Mouse (Mus musculus) activated CD4-positive, CD25-positive, alpha-beta regulatory T cell, adult 4 months (primary cell): ENCODE results near the gene St6galnac3. TPM values are rescaled to one million over a fixed set of nuclear protein-coding genes. Genes with fewer than 3 reads are reported as not detected.

Experiments used
- ATAC-seq: one replicate; pipeline ENCODE4 v1.8.0; 2017
- polyA plus RNA-seq, 2 experiments: library from polyadenylated mRNA; unstranded; fragments of 100-300 nt; shearing (Covaris generic); gene quantifications; one replicate each; pipeline ENCODE4 v1.2.1; 2017

St6galnac3 gene
- polyA plus RNA-seq, 2 experiments from 2014 or later: 29.1 to 52.4 TPM

DNA sequence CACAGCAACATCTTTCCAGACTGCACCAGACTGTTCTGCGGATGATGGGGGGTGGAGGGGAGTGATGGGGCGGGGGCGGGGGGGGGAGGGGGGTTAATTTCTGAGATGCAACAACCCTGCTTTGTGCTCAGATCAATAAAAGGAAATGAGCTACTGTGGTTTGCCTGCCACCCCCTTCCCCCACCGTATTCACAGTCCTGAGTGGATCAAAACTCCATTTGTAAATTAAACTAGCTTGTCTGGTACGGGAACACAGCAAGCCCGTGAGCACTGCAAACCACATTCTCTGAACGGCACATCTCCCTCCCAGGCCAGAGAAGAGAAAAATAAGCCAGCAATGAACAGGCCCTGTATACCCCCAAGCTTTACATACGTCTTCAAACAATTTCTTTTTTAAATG is 76.3 kb downstream of the St6galnac3 start:
- ATAC-seq: no peak

DNA sequence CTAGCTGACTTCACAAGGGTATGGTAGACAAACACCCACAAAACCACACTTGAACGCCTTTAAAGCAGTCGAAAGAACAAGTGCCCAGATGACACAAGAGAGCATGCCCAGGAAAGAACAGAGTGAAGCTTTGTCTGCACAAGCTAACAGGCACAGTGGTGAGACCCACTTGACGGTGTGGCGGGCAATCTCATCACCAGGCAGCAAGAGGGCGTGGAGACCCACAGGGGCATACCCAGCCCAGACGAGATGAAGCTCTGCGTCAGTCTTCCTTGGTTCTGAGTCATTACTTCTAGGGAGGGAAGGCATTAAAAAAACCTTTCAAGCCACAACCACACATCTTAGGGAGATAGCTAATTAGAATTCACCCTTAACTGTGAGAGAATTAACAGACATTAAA is 79.2 kb downstream of the St6galnac3 start:
- no peak for ATAC-seq

DNA sequence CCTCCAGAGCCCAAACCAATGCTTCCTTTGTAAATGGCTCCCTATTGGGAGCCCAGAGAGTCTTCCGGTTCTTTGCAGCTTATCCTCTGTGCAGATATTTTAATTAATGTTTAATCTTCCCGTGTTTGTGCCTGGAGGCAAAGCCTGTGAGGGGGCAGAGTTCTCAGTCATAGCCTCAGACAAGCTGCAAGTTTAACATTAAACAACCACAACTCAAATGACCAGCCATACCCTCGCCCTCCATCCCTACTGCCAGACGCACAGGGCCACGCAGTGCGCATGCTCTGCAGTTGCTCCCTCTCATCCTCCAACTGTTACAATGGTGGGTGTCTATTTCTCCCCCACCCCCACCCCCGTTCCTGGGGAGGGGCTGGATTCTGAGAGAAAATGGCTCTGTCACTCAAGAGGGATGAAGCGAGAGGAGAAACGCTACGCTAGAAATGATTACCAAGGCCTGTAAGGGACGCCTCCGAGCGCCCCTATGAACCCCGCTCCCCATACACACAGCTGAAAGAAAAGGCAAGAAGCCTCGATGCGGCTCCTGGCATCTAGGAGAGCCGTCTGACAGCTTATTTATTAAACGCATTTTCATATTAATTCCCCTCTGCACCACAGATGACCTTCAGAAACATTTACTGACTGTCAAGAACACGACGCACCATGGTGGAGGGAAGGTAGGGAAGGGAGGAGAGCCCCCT is 81.0 kb downstream of the St6galnac3 start:
- no peak for ATAC-seq

DNA sequence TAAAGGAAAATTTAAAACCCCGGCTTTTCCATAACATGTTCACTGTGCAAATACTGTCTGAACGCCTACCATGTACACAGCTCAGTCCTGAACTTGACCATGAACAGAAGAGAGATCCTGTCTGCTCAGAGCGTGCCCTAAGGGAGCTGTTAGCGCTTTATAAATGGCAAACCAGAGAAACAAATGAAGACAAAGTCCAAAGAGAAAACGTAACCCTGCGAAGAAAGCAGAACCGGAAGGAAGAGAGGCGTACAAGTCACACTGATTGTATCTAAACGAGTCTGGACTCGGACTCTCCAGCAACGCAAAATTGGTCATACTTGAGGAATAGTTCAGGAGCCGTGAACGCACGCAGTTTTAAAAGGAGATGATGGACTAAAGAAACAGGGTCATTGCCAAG is 82.1 kb downstream of the St6galnac3 start:
- ATAC-seq: no peak

DNA sequence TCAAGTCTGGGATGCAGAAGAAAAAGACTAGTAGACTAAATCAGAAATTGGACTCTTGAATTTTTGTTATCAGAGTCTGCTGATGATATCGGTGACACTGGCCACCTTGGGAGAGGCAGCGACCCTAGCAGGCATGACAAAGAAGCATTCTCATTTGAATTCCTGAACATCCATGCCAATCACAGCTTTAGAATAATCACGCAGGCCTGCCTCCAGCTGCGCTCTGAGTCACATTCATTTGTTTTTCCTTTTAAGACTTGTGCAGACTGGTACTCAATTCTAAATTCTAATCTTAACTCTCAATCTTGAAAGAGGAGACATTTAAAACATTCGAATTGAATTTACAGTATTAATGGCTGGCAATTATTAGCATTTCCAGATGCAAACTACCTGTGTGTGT is 83.2 kb downstream of the St6galnac3 start:
- ATAC-seq: no peak

DNA sequence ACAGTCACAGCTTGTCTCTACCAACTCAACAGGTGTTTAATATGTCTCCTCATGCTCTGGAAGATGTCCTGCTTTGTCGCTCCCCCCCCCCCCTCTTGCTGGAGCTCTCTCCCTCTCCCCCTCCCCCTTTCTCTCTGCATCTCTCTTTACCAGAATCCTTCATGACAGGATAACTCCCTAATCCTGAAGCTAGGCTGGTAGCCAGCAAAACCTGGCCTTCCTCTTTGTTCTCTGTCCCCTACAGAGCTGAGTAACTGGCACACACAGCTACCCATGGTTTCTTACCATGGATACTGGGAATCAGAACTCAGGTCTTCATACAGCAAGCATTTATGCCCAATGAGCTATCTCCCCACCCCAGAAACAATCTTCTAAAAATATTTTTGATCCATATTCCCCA is 87.6 kb downstream of the St6galnac3 start:
- no peak for ATAC-seq

DNA sequence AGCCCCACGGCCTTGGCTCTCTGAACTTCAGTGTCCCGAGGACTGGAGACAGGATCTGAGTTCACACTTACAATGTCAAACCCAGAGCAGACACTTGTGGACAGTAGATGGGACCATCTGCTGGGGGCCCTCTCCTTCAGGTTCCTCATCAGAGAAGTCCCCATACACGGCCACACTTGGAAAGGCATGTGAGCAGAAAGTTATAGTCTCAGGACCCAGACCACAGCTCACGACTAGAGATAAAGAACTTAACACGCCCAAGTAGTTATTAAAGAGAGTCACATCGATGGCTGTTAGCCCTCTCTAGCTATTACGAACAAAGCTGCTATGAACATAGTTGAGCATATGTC is 88.2 kb downstream of the St6galnac3 start:
- ATAC-seq: no peak

DNA sequence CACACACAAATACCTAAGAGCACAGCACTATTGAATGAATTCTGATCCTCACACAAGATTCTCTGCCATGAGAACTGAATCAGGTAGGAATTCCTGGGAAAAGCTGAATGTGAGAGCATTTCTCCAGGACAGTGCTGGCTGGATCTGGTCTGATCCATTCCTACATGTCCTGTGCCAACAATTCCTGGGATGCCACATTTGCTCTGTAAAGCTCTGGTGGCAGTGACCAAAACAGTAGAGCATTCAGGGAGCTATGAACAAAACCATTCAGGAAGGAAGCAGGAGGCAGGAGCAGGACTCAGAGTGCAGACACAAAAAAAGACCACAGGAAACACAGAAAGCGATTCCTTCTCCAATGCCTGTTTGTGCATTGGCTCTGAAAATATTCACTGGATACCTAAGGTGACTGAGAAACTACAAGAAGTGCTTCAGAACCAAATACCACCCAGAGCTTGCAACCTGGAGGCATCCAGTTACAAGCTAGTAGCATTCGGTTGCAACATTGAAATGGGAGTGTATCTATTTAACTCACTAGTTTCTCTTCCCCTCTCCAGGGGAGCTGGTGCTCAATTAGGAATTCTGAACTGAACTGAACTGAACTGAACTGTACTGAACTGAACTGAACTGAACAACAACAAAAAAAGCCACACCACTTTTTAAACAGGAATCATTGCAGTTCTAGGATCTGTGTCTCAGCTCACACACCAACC is 88.7 kb downstream of the St6galnac3 start:
- no peak for ATAC-seq

DNA sequence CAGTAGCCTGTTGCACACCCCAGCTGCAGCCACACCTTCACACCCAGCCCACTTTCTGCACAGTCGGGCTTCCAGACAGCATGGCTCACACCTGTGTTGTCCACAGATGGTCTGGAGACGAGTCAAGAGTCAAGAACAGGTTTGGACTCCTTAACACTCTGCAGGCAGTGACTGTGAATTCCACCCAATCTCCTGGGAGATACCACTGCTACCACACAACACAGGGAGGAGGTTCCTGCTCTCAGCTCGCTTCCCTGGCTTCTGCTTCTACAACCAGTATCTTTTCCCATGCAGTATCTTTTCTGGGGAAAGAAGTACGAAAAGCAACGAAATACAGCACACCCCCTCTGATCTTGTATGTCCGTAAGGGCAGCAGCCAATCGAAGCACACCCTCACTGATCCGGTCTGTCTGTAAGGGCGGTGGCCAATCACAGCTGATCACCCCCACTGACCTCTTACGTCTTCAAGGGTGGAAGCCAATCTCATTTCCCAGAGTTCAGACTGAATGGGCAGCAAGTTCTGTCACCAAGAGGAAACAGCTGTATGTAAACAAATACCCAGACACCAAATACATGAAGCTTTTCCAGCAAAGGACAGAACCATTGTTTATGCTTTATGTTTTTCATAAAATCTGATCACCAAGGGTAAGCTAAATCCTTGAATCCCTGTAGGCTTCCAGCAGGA is 92.8 kb downstream of the St6galnac3 start:
- ATAC-seq: no peak

DNA sequence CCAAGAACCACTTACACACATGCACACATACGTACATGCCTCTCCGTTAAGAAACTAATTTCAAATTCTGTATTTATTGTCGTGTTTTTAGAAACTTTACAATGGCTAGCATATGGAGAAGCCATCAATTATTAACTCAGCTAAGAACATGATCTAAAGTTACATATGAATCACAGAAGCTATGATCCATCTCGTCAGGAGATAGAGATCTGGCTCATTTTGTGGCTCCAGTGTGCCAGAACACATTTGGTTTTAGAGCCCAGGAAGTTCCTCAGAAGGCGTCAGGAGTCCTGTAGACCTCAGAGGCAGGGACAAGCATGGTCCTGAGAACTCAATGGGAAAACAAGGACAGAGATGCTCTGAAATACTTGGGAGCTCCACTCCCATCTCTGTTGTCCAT is 98.7 kb downstream of the St6galnac3 start:
- ATAC-seq: no peak

DNA sequence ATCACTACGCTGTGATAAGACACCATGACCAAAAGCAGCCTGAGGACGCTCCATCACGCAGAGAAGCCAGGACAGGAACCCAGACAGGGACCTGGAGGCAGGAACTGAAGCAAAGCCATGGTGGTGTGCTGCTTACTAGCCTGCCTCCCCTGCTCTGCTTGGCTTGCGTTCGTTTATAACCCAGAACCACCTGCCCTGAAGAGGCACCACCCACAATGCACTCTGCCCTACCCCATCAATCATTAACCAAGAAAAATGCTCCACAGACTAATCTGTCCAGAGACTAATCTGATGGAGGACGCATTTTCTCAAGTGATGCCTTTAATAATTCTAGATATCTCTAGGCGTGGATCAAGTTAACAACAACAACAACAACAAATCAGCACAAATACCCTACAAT is 106.0 kb downstream of the St6galnac3 start:
- ATAC-seq: no peak

DNA sequence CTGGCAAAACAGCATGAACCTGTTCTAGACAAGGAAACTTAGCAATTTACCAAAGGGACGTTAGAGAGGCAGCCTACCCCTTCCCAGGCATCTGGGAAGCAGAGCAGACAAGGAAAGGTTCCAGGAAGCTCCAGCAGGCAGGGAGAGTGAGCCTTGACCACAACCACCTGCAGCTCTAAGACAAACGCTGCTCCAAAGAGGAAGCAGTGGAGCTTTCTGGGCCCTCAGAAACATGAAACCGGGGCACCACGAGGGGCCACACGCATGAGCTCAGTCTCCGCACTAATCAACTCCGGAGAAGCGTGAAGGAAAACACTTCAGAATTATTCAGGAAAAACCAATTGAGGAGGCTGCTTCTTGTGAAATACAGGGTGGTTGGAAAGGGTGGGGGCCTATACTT is 108.1 kb downstream of the St6galnac3 start:
- ATAC-seq: no peak

DNA sequence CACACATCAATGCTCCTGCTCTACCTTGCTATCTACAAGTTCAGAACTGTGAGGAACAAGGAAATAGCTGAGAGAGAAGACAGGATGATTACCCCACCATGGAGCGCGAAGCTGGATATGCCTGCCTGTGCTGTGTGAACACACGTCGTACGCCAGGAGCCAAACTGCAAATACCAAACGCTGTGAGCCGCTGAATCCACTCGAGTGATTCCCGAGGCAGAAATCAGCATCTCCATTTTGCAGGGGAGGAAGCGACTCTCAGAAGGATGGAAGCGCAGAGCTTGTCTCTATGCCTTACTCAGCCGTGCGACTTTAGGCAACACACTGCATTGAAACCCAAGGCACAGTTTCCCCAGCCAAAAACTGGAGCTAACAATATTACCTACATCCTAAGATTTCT is 114.7 kb downstream of the St6galnac3 start:
- no peak for ATAC-seq

DNA sequence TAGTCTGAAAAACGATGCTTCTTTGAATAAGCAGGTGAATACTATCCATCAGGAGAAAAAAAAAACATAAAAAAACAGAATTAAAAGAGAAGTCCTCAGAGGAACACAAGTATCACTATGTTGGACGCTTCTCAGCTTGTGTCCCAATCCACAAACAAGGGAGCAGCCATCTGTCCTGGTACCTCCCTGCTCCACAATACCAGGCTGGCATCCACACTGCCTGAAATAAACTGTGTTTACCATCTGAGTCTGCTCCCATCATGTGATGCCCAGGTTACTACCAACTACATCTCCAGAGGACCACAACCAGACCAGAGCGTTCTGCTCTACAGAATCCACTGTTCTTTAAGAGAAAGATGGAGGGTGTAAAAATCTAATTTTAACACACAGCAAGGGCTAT is 118.6 kb downstream of the St6galnac3 start:
- no peak for ATAC-seq

DNA sequence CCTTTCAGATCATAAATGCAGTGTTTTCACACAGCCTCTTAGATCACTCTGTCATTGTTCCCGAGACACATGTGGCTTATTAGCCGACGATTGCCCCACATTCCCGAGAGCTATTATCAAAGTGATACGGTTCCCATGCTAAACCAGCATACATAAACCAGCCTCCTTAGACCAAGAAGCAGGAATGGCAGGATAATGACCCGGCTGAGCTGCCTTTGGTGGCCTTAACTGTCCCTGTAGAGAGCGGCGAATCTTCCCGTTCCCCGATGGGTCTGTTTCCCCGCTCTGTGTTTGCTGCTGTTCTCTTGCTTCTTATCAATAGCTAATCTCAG is 119.2 kb downstream of the St6galnac3 start:
- ATAC-seq: no peak

DNA sequence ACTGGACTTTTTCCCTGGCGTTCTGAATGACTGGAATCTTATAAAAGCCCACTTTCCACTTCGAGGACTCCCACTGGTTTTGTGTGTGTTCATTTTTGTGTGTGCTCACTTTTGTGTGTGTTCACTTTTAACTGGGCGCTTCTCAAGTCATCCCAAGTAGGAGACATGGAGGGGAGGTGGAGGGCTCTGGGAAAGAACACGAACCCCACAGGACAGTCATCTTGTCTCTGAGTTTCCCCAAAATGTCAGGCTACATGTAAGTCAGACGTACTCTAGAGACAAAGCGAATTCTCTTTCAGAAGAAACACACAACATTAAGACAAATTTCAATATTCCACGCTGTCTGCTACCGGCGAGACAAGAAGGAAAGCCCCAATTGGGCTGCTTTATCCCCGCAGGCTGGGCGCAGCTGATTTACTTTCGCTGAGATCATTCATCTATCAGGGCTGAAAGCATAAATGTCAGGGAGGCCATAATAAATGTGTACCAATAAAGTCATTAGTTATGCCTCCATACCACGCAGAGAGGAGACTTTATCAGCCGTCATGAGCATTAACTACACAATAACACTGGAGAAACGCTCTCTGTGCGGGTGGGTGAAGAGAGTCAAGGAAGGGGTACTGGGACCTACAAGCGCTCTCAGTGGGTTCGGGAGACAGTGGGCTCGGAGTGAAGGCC is 119.7 kb downstream of the St6galnac3 start:
- ATAC-seq: no peak

DNA sequence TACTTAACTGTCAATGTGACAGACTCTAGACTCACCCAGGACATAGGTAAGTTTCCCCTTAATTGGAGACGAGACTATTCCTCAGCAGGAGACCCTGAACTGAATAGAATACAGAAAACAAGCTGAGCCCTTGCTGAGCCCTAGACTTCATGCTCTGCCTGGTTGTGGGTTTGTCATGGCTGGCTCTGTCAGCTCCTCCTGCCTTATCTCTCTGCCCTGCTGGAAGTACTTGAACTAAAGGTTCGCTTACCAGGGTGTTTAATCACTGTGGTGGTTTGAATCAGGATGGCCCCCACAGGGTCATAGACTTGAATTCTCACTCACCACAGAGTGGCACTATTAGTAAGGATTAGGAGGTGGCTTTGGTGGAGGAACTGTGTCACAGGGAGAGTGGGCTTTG is 125.8 kb downstream of the St6galnac3 start:
- ATAC-seq: no peak

DNA sequence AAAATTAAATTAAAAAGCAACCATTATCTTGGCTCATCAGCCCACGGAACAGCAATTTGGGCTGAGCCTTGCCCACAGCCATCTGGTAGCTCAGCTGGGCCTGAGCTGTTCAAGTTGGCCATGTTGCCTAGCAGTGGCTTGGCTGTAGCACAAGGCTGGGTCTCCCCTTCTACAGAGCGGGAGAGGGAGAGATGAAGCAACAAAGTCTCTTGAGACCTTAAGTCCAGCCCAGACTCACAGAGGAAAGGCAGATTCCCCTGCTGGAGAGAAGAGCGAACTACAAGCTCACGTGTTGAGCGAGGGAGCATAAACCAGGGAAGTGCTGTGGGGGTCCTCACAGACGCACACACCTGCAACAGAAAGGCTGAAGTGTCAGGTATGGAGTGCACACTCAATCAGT is 126.3 kb downstream of the St6galnac3 start:
- ATAC-seq: no peak

DNA sequence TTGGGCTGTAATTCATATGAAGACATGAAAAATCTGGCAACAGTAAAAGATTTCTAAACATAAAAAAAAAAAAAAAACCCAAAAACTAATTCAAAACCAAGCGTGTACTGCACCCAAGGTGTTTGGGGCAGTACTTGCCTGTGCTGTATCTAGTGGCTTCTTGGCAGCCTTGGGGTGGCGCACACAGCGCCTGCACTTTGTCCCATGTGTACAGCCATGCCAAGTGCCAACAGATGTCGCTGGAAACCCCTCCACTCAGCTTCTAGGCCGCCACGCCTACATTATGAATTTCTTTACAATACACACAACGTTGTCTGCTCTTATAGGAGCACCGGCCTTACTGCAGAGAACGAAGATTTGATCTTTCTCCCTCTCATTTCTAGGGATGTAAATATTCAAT is 130.4 kb downstream of the St6galnac3 start:
- ATAC-seq: no peak

DNA sequence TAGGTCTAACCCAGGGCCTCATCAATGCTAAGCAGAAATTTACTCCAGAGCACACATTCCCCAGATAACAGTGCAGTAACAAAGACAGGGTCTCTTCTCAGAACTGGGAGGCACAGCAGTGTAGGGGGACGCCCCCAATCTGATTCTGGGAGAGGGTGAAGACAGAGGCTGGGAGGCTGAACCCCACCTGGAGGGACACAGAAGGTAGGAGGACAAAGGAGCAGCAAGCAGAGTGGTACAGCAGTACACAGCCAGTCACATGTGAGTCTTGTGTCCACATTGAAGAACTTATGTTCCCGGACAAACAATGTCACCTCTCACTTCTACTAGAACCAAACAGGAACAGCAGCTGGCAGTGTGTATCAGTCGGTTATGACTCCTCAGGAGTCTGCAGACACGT is 131.0 kb downstream of the St6galnac3 start:
- no peak for ATAC-seq

DNA sequence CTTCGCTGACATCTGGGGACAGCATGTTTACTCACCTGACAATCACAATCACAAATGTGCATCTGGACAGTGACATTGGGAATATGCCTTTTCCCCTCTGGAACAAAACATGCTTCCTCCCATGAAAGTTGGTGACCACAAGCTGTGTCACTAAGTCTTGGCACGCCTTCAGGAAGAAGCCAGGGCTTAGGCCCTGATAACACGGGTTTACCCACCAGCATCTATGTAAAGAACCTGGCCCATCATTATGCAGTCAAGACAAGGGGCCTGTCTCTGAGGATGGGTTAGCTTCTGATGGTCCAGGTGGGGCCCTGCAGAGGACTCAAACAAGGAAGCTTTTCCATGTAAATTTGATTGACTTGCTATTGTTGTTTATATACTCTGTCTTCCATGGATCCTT is 131.9 kb downstream of the St6galnac3 start:
- no peak for ATAC-seq

DNA sequence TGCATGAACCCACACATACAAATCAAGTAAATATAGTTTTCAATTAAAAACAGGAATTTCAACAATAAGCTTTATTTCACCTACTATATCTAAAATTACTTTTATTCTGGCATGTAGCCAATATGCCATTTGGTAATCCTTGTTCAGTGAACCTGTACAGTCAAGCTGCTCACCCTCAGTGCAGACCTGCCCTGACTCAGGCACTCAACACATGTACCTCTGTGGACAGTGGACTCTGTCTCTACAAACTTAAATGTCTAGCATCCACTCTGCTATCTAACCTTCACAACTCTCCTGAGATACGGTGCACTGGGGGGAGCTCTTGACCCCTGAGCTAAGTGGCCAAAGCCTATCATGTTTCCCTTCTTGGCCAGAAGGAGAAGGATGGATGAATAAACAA is 137.4 kb downstream of the St6galnac3 start:
- ATAC-seq: no peak

DNA sequence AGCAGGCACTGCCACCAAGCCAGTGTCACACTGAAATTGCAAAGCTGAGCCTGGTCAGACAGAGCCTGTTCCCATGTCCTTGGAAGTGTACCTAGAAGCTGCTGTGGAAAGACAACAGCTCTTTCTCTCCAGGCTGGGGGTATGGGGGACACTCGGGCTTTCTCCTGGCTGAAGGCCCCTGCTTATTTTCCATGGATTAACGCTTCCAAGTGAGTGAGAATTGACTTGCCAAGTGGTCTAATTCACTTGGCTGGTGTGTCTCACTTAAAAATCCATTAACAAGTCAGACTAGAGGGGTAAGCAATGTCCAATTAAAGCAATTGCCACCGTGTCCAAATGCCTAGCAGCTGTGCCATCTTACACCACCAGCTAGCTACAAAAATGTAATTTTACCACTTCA is 140.1 kb downstream of the St6galnac3 start:
- no peak for ATAC-seq

DNA sequence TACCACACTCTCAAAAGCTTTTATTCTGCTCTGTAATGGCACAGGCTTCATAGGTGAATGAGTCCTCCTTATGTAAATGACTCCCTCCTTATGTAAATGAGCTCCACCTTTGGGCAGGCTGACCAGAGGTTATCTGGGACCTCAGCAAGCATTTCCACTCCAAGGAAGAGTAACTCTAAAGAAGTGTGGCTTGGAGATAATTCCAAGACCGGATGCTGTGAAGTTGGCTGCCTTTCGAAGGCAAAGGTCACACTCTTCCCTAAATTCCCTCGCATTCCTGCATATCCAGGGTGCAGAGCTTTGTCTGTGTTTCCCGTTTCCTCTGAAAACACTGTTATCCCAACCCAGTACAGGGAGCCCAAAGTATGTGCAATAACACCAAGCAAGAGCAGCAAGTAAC is 142.9 kb downstream of the St6galnac3 start:
- no peak for ATAC-seq
